26 mouse cellular contexts compared by ENCODE assay signal in genomic region chr6:38970759-38971158, GRCm38 (mm10).
A peak's percentile ranks its signal among the peaks of the same experiment; 100 is the strongest.
DNase-seq lines count a peak whose midpoint lies in the region; ATAC-seq lines count a peak whose summit lies in the region.
"Had no signal": no experiment of that assay in that cellular context is flagged by ENCODE, and none has a peak within 500 bp of the region (broad histone marks: within the 10 kb centered on the region; RNA-seq: fewer than 3 reads in every experiment).

No protein-coding gene starts in this region.

- no peak overlapping the region for H3K4me3 ChIP-seq in hindbrain, embryonic 12.5 days
- H3K4me3 ChIP-seq in hindbrain, embryonic 11.5 days (ENCODE audit: low read depth, low read length): no peak overlapping the region
- no peak overlapping the region for H3K4me3 ChIP-seq in midbrain, embryonic 11.5 days (ENCODE audit: low read depth, low read length)
- no peak overlapping the region for H3K4me3 ChIP-seq in midbrain, embryonic 10.5 days
- no peak overlapping the region for H3K4me3 ChIP-seq in liver, embryonic 13.5 days (replicated peaks)
- no peak overlapping the region for H3K4me3 ChIP-seq in neural tube, embryonic 15.5 days (replicated peaks)
- H3K4me3 ChIP-seq: erythroblast, embryonic 14.5 days; heart, adult 2 months; heart, embryonic 12.5 days; intestine, embryonic 15.5 days; layer of hippocampus, adult 2 months; left cerebral cortex, adult 2 months; limb, embryonic 13.5 days; megakaryocyte, embryonic 14.5 days had no signal

- H3K9ac ChIP-seq in hindbrain, embryonic 12.5 days: no peak overlapping the region
- H3K9ac ChIP-seq in hindbrain, embryonic 11.5 days (ENCODE audit: low read depth, low read length): no peak overlapping the region
- no peak overlapping the region for H3K9ac ChIP-seq in midbrain, embryonic 11.5 days (ENCODE audit: low read length)
- H3K9ac ChIP-seq in liver, embryonic 13.5 days: no peak overlapping the region
- H3K9ac ChIP-seq in neural tube, embryonic 15.5 days (replicated peaks): no peak overlapping the region
- H3K9ac ChIP-seq: forebrain, postnatal 0 days; heart, embryonic 12.5 days; intestine, embryonic 15.5 days; limb, embryonic 13.5 days had no signal

- no peak for ATAC-seq in hindbrain, embryonic 12.5 days (ENCODE audit: low FRiP score)
- no peak for ATAC-seq in hindbrain, embryonic 11.5 days (ENCODE audit: low FRiP score)
- ATAC-seq in midbrain, embryonic 11.5 days (ENCODE audit: low FRiP score): no peak
- 0 out of 2 replicates have a peak, but pooled peaks have one; percentile 19 for ATAC-seq in liver, embryonic 13.5 days (ENCODE audit: low read depth)
- ATAC-seq in neural tube, embryonic 15.5 days (ENCODE audit: low FRiP score): peak; percentile 36
- ATAC-seq: activated CD4-positive, CD25-positive, alpha-beta regulatory T cell, adult 4 months; forebrain, postnatal 0 days; intestine, embryonic 15.5 days had no signal

- H3K9me3 ChIP-seq in hindbrain, embryonic 12.5 days (replicated peaks): no peaks in the 10 kb centered on the region
- H3K9me3 ChIP-seq in hindbrain, embryonic 11.5 days (ENCODE audit: control insufficient read depth, low read length): no peaks in the 10 kb centered on the region
- H3K9me3 ChIP-seq in midbrain, embryonic 11.5 days (ENCODE audit: control insufficient read depth, low read length): no peaks in the 10 kb centered on the region
- H3K9me3 ChIP-seq in midbrain, embryonic 10.5 days (replicated peaks): no peaks in the 10 kb centered on the region
- H3K9me3 ChIP-seq in liver, embryonic 13.5 days (replicated peaks): no peaks in the 10 kb centered on the region
- H3K9me3 ChIP-seq in neural tube, embryonic 15.5 days (replicated peaks): no peaks in the 10 kb centered on the region
- H3K9me3 ChIP-seq: intestine, embryonic 15.5 days; limb, embryonic 13.5 days; megakaryocyte, embryonic 14.5 days had no signal

- intact Hi-C loops in heart, postnatal 25 days (cut with DNase I): no loop called here

- no peak for DNase-seq in hindbrain, embryonic 11.5 days (ENCODE audit: low spot score)
- peak; percentile 26 for DNase-seq in midbrain, embryonic 11.5 days (ENCODE audit: low spot score, missing footprints)
- no peak for DNase-seq in midbrain, embryonic 10.5 days (ENCODE audit: low spot score)
- no peak for DNase-seq in liver, embryonic 13.5 days
- no peak for DNase-seq in heart, postnatal 25 days (ENCODE audit: low spot score)
- DNase-seq: adrenal gland, adult 8-10 months; cerebellum, adult 2 months; cerebellum, postnatal 14 days; forebrain, postnatal 0 days; heart, adult 2 months; kidney, adult 2 months; kidney, postnatal 36 days; lung, postnatal 36 days; retina, postnatal 1 day; right cerebral cortex, postnatal 14 days had no signal

- no peaks in the 10 kb centered on the region for H3K36me3 ChIP-seq in hindbrain, embryonic 12.5 days
- H3K36me3 ChIP-seq in hindbrain, embryonic 11.5 days (ENCODE audit: control insufficient read depth, insufficient read depth, low read length): no peaks in the 10 kb centered on the region
- H3K36me3 ChIP-seq in midbrain, embryonic 11.5 days (ENCODE audit: control insufficient read depth, insufficient read depth, low read length): no peaks in the 10 kb centered on the region
- no peaks in the 10 kb centered on the region for H3K36me3 ChIP-seq in midbrain, embryonic 10.5 days
- no peaks in the 10 kb centered on the region for H3K36me3 ChIP-seq in liver, embryonic 13.5 days
- H3K36me3 ChIP-seq in neural tube, embryonic 15.5 days: no peaks in the 10 kb centered on the region
- H3K36me3 ChIP-seq: heart, embryonic 12.5 days; intestine, embryonic 15.5 days; limb, embryonic 13.5 days had no signal

- H3K27me3 ChIP-seq in hindbrain, embryonic 12.5 days: no peaks in the 10 kb centered on the region
- H3K27me3 ChIP-seq in hindbrain, embryonic 11.5 days (ENCODE audit: control insufficient read depth, insufficient read depth, low read length): no peaks in the 10 kb centered on the region
- no peaks in the 10 kb centered on the region for H3K27me3 ChIP-seq in midbrain, embryonic 11.5 days (ENCODE audit: control insufficient read depth, insufficient read depth, low read length)
- no peaks in the 10 kb centered on the region for H3K27me3 ChIP-seq in midbrain, embryonic 10.5 days (ENCODE audit: low read depth, poor library complexity, severe bottlenecking)
- no peaks in the 10 kb centered on the region for H3K27me3 ChIP-seq in liver, embryonic 13.5 days
- H3K27me3 ChIP-seq in neural tube, embryonic 15.5 days (replicated peaks): no peaks in the 10 kb centered on the region
- H3K27me3 ChIP-seq: CH12.LX; heart, embryonic 12.5 days; intestine, embryonic 15.5 days; limb, embryonic 13.5 days; megakaryocyte, embryonic 14.5 days had no signal

- peak overlapping the region; percentile 62; the same call in 1 of the 2 replicates for H3K27ac ChIP-seq in hindbrain, embryonic 12.5 days
- H3K27ac ChIP-seq in hindbrain, embryonic 11.5 days (ENCODE audit: low read depth, low read length): no peak overlapping the region
- no peak overlapping the region for H3K27ac ChIP-seq in midbrain, embryonic 11.5 days (ENCODE audit: low read depth, low read length)
- no peak overlapping the region for H3K27ac ChIP-seq in midbrain, embryonic 10.5 days (replicated peaks)
- H3K27ac ChIP-seq in liver, embryonic 13.5 days: 0 out of 2 replicates have a peak overlapping the region, but pooled peaks have one; percentile 24
- H3K27ac ChIP-seq in neural tube, embryonic 15.5 days (replicated peaks): peak overlapping the region; percentile 85
- H3K27ac ChIP-seq: heart, adult 2 months; intestine, embryonic 15.5 days; layer of hippocampus, adult 2 months; left cerebral cortex, adult 2 months; limb, embryonic 13.5 days had no signal

- WGBS in hindbrain, embryonic 12.5 days: 72% methylated on average over 6 of the region's 6 CpGs
- 82% methylated on average over 6 of the region's 6 CpGs for WGBS in hindbrain, embryonic 11.5 days
- 82% methylated on average over 6 of the region's 6 CpGs for WGBS in midbrain, embryonic 11.5 days
- 85% methylated on average over 6 of the region's 6 CpGs for WGBS in midbrain, embryonic 10.5 days
- 30% methylated on average over 6 of the region's 6 CpGs for WGBS in liver, embryonic 13.5 days (ENCODE audit: insufficient replicate concordance)
- WGBS in neural tube, embryonic 15.5 days: 49% methylated on average over 6 of the region's 6 CpGs

- no peaks in the 10 kb centered on the region for H3K4me1 ChIP-seq in hindbrain, embryonic 12.5 days
- H3K4me1 ChIP-seq in hindbrain, embryonic 11.5 days (replicated peaks; ENCODE audit: control insufficient read depth, insufficient read depth, low read length): no peaks in the 10 kb centered on the region
- H3K4me1 ChIP-seq in midbrain, embryonic 11.5 days (ENCODE audit: control insufficient read depth, insufficient read depth, low read length): no peaks in the 10 kb centered on the region
- peaks cover 1% of the 10 kb centered on the region; the same call in 1 of the 2 replicates for H3K4me1 ChIP-seq in midbrain, embryonic 10.5 days
- peaks cover 64% of the 10 kb centered on the region for H3K4me1 ChIP-seq in liver, embryonic 13.5 days (replicated peaks)
- H3K4me1 ChIP-seq in neural tube, embryonic 15.5 days: peaks cover 13% of the 10 kb centered on the region
- H3K4me1 ChIP-seq: heart, embryonic 12.5 days; intestine, embryonic 15.5 days had no signal

- H3K4me2 ChIP-seq in hindbrain, embryonic 12.5 days (replicated peaks): no peak overlapping the region
- H3K4me2 ChIP-seq in hindbrain, embryonic 11.5 days (replicated peaks; ENCODE audit: low read depth, low read length): no peak overlapping the region
- H3K4me2 ChIP-seq in midbrain, embryonic 11.5 days: no peak overlapping the region
- H3K4me2 ChIP-seq in liver, embryonic 13.5 days: peak overlapping the region; percentile 13
- no peak overlapping the region for H3K4me2 ChIP-seq in neural tube, embryonic 15.5 days
- H3K4me2 ChIP-seq: heart, embryonic 12.5 days; intestine, embryonic 15.5 days; limb, embryonic 13.5 days had no signal

Comparison
In these comparisons a context has a peak if more than half of its experiments do, and no peak if none do; other contexts are left out.
1. H3K27ac ChIP-seq: peak in hindbrain, embryonic 12.5 days (single experiment), liver, embryonic 13.5 days (single experiment) and neural tube, embryonic 15.5 days (single experiment); none in hindbrain, embryonic 11.5 days (single experiment), midbrain, embryonic 11.5 days (single experiment) and midbrain, embryonic 10.5 days (single experiment).
2. ATAC-seq: peak in liver, embryonic 13.5 days (single experiment) and neural tube, embryonic 15.5 days (single experiment); none in hindbrain, embryonic 12.5 days (single experiment), hindbrain, embryonic 11.5 days (single experiment) and midbrain, embryonic 11.5 days (single experiment).